Comparison of ENCODE assay signal across 24 mouse cellular contexts in the genomic region with DNA sequence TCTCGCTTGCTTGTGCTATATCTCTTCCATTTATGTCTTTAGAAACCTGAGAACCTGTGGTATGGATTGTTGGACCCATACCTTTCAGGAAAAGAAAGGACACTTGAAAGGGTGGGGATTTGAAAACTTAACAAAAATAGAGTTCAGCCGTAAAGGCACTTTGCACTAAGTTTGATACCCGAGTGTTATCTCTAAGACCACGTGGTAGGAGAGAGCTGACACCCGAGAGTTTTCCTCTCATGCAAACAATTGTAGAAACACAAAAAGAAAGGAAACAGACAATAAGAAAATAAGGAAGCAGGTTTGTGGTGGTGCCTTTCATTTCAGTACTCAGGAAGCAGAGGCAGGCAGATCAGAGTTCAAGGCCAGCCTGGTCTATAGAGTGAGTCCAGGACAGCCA. TPM values are rescaled to one million over a fixed set of nuclear protein-coding genes. Genes with fewer than 3 reads are reported as not detected.
A peak's percentile ranks its signal among the peaks of the same experiment; 100 is the strongest.
DNase-seq lines count a peak whose midpoint lies in the region; ATAC-seq and TF ChIP-seq lines count a peak whose summit lies in the region.
"Had no signal": no experiment of that assay in that cellular context is flagged by ENCODE, and none has a peak within 500 bp of the region (broad histone marks: within the 10 kb centered on the region; RNA-seq: fewer than 3 reads in every experiment).

No protein-coding gene starts in this region.

- peaks cover 8% of the 10 kb centered on the region for H3K4me1 ChIP-seq in liver, embryonic 15.5 days (replicated peaks)
- H3K4me1 ChIP-seq in liver, embryonic 12.5 days: peaks cover 10% of the 10 kb centered on the region
- peaks cover 4 to 7% of the 10 kb centered on the region in 2 experiments; a peak in 2 of 4 replicates for H3K4me1 ChIP-seq in MEL (ENCODE audit: control insufficient read depth in 1 of 2, insufficient read depth in 2 of 2, low read length in 2 of 2)
- H3K4me1 ChIP-seq in heart, embryonic 11.5 days (ENCODE audit: control insufficient read depth, insufficient read depth, low read length): no peaks in the 10 kb centered on the region
- H3K4me1 ChIP-seq: embryonic facial prominence, embryonic 10.5 days; embryonic facial prominence, embryonic 12.5 days; forebrain, embryonic 12.5 days had no signal

- H3K9me3 ChIP-seq in liver, embryonic 15.5 days (replicated peaks): no peaks in the 10 kb centered on the region
- no peaks in the 10 kb centered on the region for H3K9me3 ChIP-seq in liver, embryonic 12.5 days (replicated peaks)
- no peaks in the 10 kb centered on the region for H3K9me3 ChIP-seq in MEL (replicated peaks; ENCODE audit: insufficient read depth, low read length)
- no peaks in the 10 kb centered on the region for H3K9me3 ChIP-seq in heart, embryonic 11.5 days (replicated peaks; ENCODE audit: control insufficient read depth, low read length)
- H3K9me3 ChIP-seq: embryonic facial prominence, embryonic 10.5 days; embryonic facial prominence, embryonic 12.5 days; forebrain, embryonic 12.5 days; G1E had no signal

- DNase-seq in 416B (ENCODE audit: low read depth) (peak; percentile 23), MEL (ENCODE audit: low read depth, low spot score) (peak; percentile 50)
- no peak for DNase-seq in T-cell, adult 2 months (ENCODE audit: low spot score)
- DNase-seq: adrenal gland, adult 8-10 months; adrenal gland, postnatal 14 days; adrenal gland, postnatal 36 days; B cell, adult 2 months; cerebellum, adult 11-12 months; cerebellum, adult 2 months; cerebellum, adult 9-10 months; cerebellum, postnatal 10 days; cerebellum, postnatal 25 days had no signal

- H3K36me3 ChIP-seq in liver, embryonic 15.5 days (replicated peaks): peaks cover 55% of the 10 kb centered on the region
- H3K36me3 ChIP-seq in liver, embryonic 12.5 days: peaks cover 72% of the 10 kb centered on the region
- H3K36me3 ChIP-seq in MEL (ENCODE audit: control insufficient read depth in 1 of 2, insufficient read depth in 2 of 2, low read length in 2 of 2): peaks cover 14 to 25% of the 10 kb centered on the region in 2 experiments
- peaks cover 5% of the 10 kb centered on the region for H3K36me3 ChIP-seq in heart, embryonic 11.5 days (ENCODE audit: control insufficient read depth, insufficient read depth, low read length)

- TF ChIP-seq CTCF in MEL (IDR thresholded peaks at IDR 0.05 in 2 of 3, conservative IDR thresholded peaks at IDR 0.05 in 1 of 3; ENCODE audit: control insufficient read depth in 1 of 3, insufficient read depth in 1 of 3, low read depth in 2 of 3, low read length in 3 of 3, poor library complexity in 1 of 3, severe bottlenecking in 1 of 3): no peak

- TF ChIP-seq RAD21 in MEL (IDR thresholded peaks at IDR 0.05; ENCODE audit: low read depth, low read length): no peak

- peaks cover 6% of the 10 kb centered on the region; the same call in 1 of the 2 replicates for H3K79me2 ChIP-seq in MEL (ENCODE audit: control insufficient read depth, insufficient read depth, low read length, poor library complexity)

- 0 out of 2 replicates have a peak overlapping the region, but pooled peaks have one; percentile 2 for H3K27ac ChIP-seq in liver, embryonic 15.5 days (replicated peaks)
- no peak overlapping the region for H3K27ac ChIP-seq in liver, embryonic 12.5 days
- H3K27ac ChIP-seq in MEL (ENCODE audit: control insufficient read depth, low read depth, low read length): no peak overlapping the region; the same call in 1 of the 2 replicates
- H3K27ac ChIP-seq in heart, embryonic 11.5 days (ENCODE audit: low read depth, low read length): no peak overlapping the region
- H3K27ac ChIP-seq: embryonic facial prominence, embryonic 10.5 days; embryonic facial prominence, embryonic 12.5 days; forebrain, embryonic 12.5 days had no signal

- TF ChIP-seq POLR2A in MEL (IDR thresholded peaks at IDR 0.05; ENCODE audit: control insufficient read depth in 1 of 2, insufficient read depth in 1 of 2, low read depth in 1 of 2, low read length in 2 of 2, poor library complexity in 1 of 2): no peak

- no peak overlapping the region for H3K4me3 ChIP-seq in liver, embryonic 15.5 days (replicated peaks)
- H3K4me3 ChIP-seq in liver, embryonic 12.5 days: no peak overlapping the region
- H3K4me3 ChIP-seq in MEL (ENCODE audit: control insufficient read depth in 1 of 2, insufficient read depth in 1 of 2, low read depth in 2 of 2, low read length in 2 of 2): no peak overlapping the region
- no peak overlapping the region for H3K4me3 ChIP-seq in heart, embryonic 11.5 days (ENCODE audit: low read depth, low read length)
- H3K4me3 ChIP-seq: embryonic facial prominence, embryonic 10.5 days; embryonic facial prominence, embryonic 12.5 days; forebrain, embryonic 12.5 days had no signal

- 0 out of 4 replicates have a peak, but pooled peaks of 1 of the 2 experiments have one; percentile 27 for TF ChIP-seq EP300 in MEL (IDR thresholded peaks at IDR 0.05; ENCODE audit: low read depth in 1 of 2, low read length in 2 of 2)

- no peak overlapping the region for H3K9ac ChIP-seq in liver, embryonic 15.5 days
- no peak overlapping the region for H3K9ac ChIP-seq in liver, embryonic 12.5 days
- H3K9ac ChIP-seq in MEL (ENCODE audit: control insufficient read depth, low read depth, low read length, poor library complexity, severe bottlenecking): no peak overlapping the region
- no peak overlapping the region for H3K9ac ChIP-seq in heart, embryonic 11.5 days (ENCODE audit: low read depth, low read length)
- H3K9ac ChIP-seq: embryonic facial prominence, embryonic 12.5 days; forebrain, embryonic 12.5 days had no signal

- no peak for ATAC-seq in liver, embryonic 15.5 days (ENCODE audit: insufficient read depth)
- ATAC-seq in liver, embryonic 12.5 days: no peak
- ATAC-seq in heart, embryonic 11.5 days (replicated peaks; ENCODE audit: insufficient number of reproducible peaks, low FRiP score, low TSS enrichment): no peak
- ATAC-seq: activated CD4-positive, CD25-positive, alpha-beta regulatory T cell, adult 4 months; CD4-positive, CD25-positive, alpha-beta regulatory T cell, adult 4 months; forebrain, embryonic 14.5 days; forebrain, embryonic 16.5 days had no signal

- 23% methylated on average over 5 of the region's 5 CpGs for WGBS in liver, embryonic 15.5 days (ENCODE audit: insufficient replicate concordance)
- WGBS in liver, embryonic 12.5 days (ENCODE audit: insufficient replicate concordance): 30% methylated on average over 5 of the region's 5 CpGs
- 54% methylated on average over 5 of the region's 5 CpGs for WGBS in heart, embryonic 11.5 days (ENCODE audit: insufficient replicate concordance)

- H3K27me3 ChIP-seq in liver, embryonic 15.5 days: no peaks in the 10 kb centered on the region
- no peaks in the 10 kb centered on the region for H3K27me3 ChIP-seq in liver, embryonic 12.5 days (replicated peaks)
- no peaks in the 10 kb centered on the region for H3K27me3 ChIP-seq in MEL (ENCODE audit: control insufficient read depth in 1 of 2, insufficient read depth in 2 of 2, low read length in 2 of 2)
- H3K27me3 ChIP-seq in heart, embryonic 11.5 days (ENCODE audit: control insufficient read depth, insufficient read depth, low read length): no peaks in the 10 kb centered on the region
- H3K27me3 ChIP-seq: CH12.LX; embryonic facial prominence, embryonic 12.5 days; forebrain, embryonic 12.5 days had no signal

- no peak overlapping the region for H3K4me2 ChIP-seq in liver, embryonic 15.5 days
- H3K4me2 ChIP-seq in liver, embryonic 12.5 days: no peak overlapping the region
- H3K4me2 ChIP-seq in heart, embryonic 11.5 days: no peak overlapping the region
- H3K4me2 ChIP-seq: embryonic facial prominence, embryonic 12.5 days; forebrain, embryonic 12.5 days had no signal

TF ChIP-seq in MEL, 35 proteins besides CTCF, POLR2A, EP300 and RAD21:
- TF ChIP-seq MXI1 (IDR thresholded peaks at IDR 0.05; ENCODE audit: low read depth, low read length) (peak; percentile 84), BHLHE40 (IDR thresholded peaks at IDR 0.05; ENCODE audit: borderline replicate concordance, low read depth, low read length) (no peak), USF2 (IDR thresholded peaks at IDR 0.05; ENCODE audit: borderline replicate concordance in 1 of 2, insufficient read depth in 1 of 2, low read depth in 1 of 2, low read length in 2 of 2) (peak in 1 of 2 experiments; percentile 49; a peak in 1 of 4 replicates), USF1 (IDR thresholded peaks at IDR 0.05; ENCODE audit: low read depth, low read length) (peak; percentile 89), ZNF384 (IDR thresholded peaks at IDR 0.05; ENCODE audit: low read depth, low read length) (no peak), MAX (IDR thresholded peaks at IDR 0.05; ENCODE audit: low read length) (peak; percentile 92), GATA1 (IDR thresholded peaks at IDR 0.05; ENCODE audit: low read depth, low read length) (peak; percentile 70), SIN3A (IDR thresholded peaks at IDR 0.05; ENCODE audit: low read length) (peak; percentile 59), TAL1 (IDR thresholded peaks at IDR 0.05; ENCODE audit: low read length) (no peak), ETS1 (IDR thresholded peaks at IDR 0.05; ENCODE audit: low read depth, low read length) (no peak), MYC (IDR thresholded peaks at IDR 0.05; ENCODE audit: low read depth, low read length) (peak; percentile 79)

RNA-seq across cellular contexts. Expression of gene Birc6, which starts 26.0 kb away (rescaled TPM):
- polyA plus RNA-seq in liver, embryonic 15.5 days (2015; fragmentation: Nextera tagmentation; extraction: Ambion mirVana): 25.3 and 26.1 TPM in 2 replicates
- polyA plus RNA-seq in liver, embryonic 12.5 days (2016; fragmentation: Nextera tagmentation; extraction: Ambion mirVana): 50.8 and 51.3 TPM in 2 replicates
- total RNA-seq in MEL (2012; rRNA removed): 58.7 and 66.4 TPM in 2 replicates
- polyA plus RNA-seq in MEL (2012; ENCODE audit: insufficient read depth in 1 of 2, insufficient read length in 2 of 2, low read depth in 1 of 2, low replicate concordance in 2 of 2, missing spikeins in 1 of 2): 100 to 1,000 TPM in 1 of 2 experiments, 10 to 100 TPM in 1; 67.3 to 475 TPM
- polyA plus RNA-seq in heart, embryonic 11.5 days (2014; fragmentation: Nextera tagmentation; extraction: Ambion mirVana): 70.4 and 84.8 TPM in 2 replicates
